In the genomic region with DNA sequence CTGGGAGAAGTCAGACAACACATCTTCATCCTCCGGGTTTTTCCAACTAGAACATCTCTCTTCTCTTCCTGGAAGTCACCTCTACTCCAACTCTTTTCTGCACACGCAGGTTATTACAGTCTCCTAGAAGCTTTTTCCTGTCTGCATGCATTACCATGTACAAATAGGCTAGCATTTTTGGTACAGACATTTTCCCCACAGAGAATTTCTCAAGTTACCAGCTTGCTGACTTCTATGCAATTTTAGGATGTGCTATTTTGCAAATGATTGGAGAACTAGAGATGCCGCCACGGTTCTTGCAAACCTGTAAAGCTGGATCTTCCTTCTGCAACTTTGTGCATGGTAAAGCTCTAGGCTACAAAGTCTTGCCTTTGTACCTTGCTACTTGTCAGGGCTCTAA, we compare ENCODE assay signal across 20 mouse cellular contexts.
DNase-seq lines count a peak whose midpoint lies in the region; ATAC-seq lines count a peak whose summit lies in the region.
"Had no signal": no experiment of that assay in that cellular context is flagged by ENCODE, and none has a peak within 500 bp of the region (broad histone marks: within the 10 kb centered on the region; RNA-seq: fewer than 3 reads in every experiment).

No protein-coding gene starts in this region.

- DNase-seq in frontal cortex, postnatal 25 days (ENCODE audit: low spot score in 2 of 2), result no peak
- peak; percentile 11 for DNase-seq in right cerebral cortex, adult 18-20 months
- DNase-seq in right cerebral cortex, postnatal 36 days (ENCODE audit: low spot score in 2 of 2), result no peak
- peak; percentile 54 for DNase-seq in telencephalon, adult 2 months (ENCODE audit: low read depth, low spot score)
- no peak for DNase-seq in cerebellum, adult 11 months
- DNase-seq: adrenal gland, adult 8-10 months; adrenal gland, postnatal 14 days; adrenal gland, postnatal 36 days; B cell, adult 2 months; cerebellum, adult 18-20 months; cerebellum, adult 8-10 months; cerebellum, adult 9-11 months; cerebellum, postnatal 25 days; embryo, embryonic 11 days had no signal

- peak; percentile 51 for ATAC-seq in frontal cortex, adult (ENCODE audit: low TSS enrichment)
- ATAC-seq: activated CD4-positive, CD25-positive, alpha-beta regulatory T cell, adult 4 months; CD4-positive, CD25-positive, alpha-beta regulatory T cell, adult 4 months; forebrain, embryonic 14.5 days; forebrain, embryonic 16.5 days; Patski had no signal

Comparison
In these comparisons a context has a peak if more than half of its experiments do, and no peak if none do; other contexts are left out.
1. DNase-seq: peak in right cerebral cortex, adult 18-20 months (single experiment) and telencephalon, adult 2 months (single experiment); none in frontal cortex, postnatal 25 days (0 of 2), right cerebral cortex, postnatal 36 days (0 of 2) and cerebellum, adult 11 months (single experiment).